Mouse (Mus musculus) megakaryocyte, embryonic 14.5 days (primary cell): ENCODE data around the gene Ogfod2. TPM values are rescaled to one million over a fixed set of nuclear protein-coding genes. Genes with fewer than 3 reads are reported as not detected.

Source experiments
- H3K27me3 ChIP-seq: replicated peaks from 2 replicates; pipeline ENCODE3; 2012; ENCODE audit warnings: inconsistent platforms
- H3K36me3 ChIP-seq: replicated peaks from 2 replicates; pipeline ENCODE3; 2012; ENCODE audit warnings: low read length, inconsistent platforms, mixed read lengths
- H3K4me1 ChIP-seq: 2 replicates; pipeline ENCODE4 v1.6.1; 2012; ENCODE audit warnings: inconsistent platforms
- H3K4me3 ChIP-seq: replicated peaks from 2 replicates; pipeline ENCODE3; 2012; ENCODE audit warnings: moderate library complexity, mild to moderate bottlenecking, inconsistent platforms
- H3K9me3 ChIP-seq: 2 replicates; pipeline ENCODE4 v1.6.1; 2012; ENCODE audit warnings: inconsistent platforms
- FLI1 ChIP-seq: IDR thresholded peaks from 2 replicates; pipeline ENCODE4 v1.6.1; 2012; ENCODE audit warnings: low read length, inconsistent platforms, mixed read lengths
- GATA1 ChIP-seq: IDR thresholded peaks from 3 replicates; pipeline ENCODE4 v1.6.1; 2012; ENCODE audit warnings: mixed read lengths, low read length, inconsistent platforms, borderline replicate concordance
- polyA plus RNA-seq: library from polyadenylated mRNA; stranded (reverse); fragments of >175 nt; gene quantifications from 2 replicates; pipeline ENCODE4 v1.2.3, GENCODE M21; 2012; ENCODE audit warnings: low replicate concordance; ENCODE audit not compliant: insufficient read depth

Gene Ogfod2
- polyA plus RNA-seq, 1 experiment = 77.8 TPM

DNA sequence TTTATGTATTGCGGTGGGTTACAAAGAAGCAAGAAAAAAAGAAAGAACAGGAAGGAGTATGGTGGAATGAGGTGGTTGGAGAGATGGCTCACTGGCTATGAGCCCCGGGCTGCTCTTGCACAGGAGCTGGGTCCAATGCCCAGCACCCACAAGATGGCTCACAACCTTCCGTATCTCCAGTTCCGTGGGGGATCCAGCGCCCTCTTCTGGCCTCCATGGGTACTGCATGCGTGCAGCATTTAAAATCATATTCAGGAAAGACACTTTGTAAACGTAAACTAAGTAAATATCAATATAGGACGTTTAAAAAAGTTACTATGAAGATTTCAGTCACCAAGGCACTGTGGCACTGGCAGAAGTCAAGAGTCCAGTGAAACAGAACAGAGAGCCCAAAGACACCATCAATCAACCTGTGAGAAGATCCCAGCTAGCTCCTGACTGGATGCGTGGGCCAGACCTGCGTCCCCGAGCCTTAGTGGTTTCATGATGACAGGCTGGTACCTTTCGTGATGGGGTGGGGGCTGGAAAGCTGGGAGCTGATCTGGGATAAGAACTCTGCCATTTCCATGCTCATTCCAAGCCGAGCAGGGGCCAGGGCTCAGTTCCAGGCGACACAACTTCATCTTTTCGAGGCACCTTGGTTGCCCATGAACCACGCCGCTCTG is 888 bp upstream of the Ogfod2 start:
- H3K36me3 ChIP-seq = peaks cover 17% of the 10 kb centered on the region
- peaks cover 41% of the 10 kb centered on the region for H3K4me1 ChIP-seq
- no peaks in the 10 kb centered on the region for H3K9me3 ChIP-seq
- no peak for TF ChIP-seq FLI1
- no peak for TF ChIP-seq GATA1
- H3K4me3 ChIP-seq = peak overlapping the region; percentile 97
- no peaks in the 10 kb centered on the region for H3K27me3 ChIP-seq

DNA sequence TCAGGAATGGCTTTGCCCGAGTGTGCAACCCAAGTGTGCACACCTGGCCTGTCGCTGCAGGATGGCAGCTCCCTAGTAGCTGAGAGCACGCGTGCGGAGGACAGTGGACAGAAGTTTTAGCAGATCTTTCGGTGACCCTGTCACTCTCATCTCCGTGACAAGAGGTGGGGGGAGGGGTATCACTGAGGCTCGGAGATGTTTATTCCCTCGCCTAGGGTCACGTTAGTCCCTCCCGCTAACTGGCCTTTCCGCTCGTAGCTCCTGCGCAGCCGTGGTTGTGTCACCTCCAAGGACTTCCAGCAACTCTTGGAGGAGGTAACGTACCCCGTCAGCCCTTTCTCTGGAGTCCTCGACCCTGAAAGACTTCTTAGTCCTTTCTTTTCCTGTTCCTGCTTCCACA is 434 bp downstream of the Ogfod2 start:
- H3K9me3 ChIP-seq = no peaks in the 10 kb centered on the region
- peak overlapping the region; percentile 97 for H3K4me3 ChIP-seq
- H3K4me1 ChIP-seq = peaks cover 54% of the 10 kb centered on the region
- TF ChIP-seq FLI1 (no peak), GATA1 (no peak)
- peaks cover 26% of the 10 kb centered on the region for H3K36me3 ChIP-seq
- H3K27me3 ChIP-seq = no peaks in the 10 kb centered on the region

DNA sequence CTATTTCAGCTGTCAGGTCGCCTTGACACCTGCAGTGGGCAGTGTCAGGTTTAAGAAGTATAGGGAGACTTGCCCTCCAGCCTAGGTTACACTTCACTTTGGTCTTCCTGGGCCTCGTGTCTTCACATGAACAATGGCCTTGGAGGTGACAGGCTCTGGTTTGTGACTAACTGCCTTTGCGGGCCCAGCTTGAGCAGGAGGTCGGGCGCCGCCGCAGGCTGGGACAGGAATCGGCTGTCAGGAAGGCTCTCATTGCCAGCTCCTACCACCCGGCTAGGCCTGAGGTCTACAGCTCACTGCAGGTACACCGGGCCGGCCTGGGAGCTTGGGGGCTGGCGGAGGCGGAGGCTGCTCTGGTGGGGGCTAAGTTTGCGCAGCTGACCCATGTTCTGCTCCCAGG is 933 bp downstream of the Ogfod2 start:
- peak overlapping the region; percentile 97 for H3K4me3 ChIP-seq
- no peaks in the 10 kb centered on the region for H3K27me3 ChIP-seq
- no peak for TF ChIP-seq GATA1
- no peak for TF ChIP-seq FLI1
- no peaks in the 10 kb centered on the region for H3K9me3 ChIP-seq
- peaks cover 31% of the 10 kb centered on the region for H3K36me3 ChIP-seq
- H3K4me1 ChIP-seq = peaks cover 59% of the 10 kb centered on the region

DNA sequence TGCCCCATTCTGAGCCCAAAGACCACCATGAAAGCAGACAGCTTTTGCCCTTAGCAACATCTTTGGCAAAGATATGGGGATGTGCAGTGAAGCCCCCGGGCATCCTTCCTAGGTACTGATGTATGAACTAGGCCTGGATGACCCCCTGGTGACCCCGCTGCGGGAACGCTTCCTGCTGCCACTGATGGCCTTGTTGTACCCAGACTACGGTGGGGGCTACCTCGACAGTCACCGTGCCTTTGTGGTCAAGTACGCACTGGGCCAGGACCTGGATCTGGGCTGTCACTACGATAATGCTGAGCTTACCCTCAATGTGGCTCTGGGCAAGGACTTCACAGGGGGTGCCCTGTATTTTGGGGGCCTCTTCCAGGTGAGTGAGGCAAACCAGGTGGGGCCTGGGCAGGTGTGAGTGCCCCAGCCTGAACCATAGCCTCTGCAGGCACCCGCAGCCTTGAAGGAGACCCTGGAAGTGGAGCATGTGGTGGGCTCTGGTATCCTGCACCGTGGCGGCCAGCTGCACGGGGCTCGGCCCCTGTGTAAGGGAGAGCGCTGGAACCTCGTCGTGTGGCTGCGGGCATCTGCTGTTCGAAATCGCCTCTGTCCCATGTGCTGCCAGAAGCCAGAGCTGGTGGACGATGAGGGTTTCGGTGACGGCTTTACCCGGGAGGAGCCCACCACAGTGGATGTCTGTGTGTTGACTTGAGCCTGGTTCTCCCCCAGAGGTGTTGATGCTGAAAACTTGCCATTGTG is 2.4 kb downstream of the Ogfod2 start:
- peaks cover 73% of the 10 kb centered on the region for H3K4me1 ChIP-seq
- no peaks in the 10 kb centered on the region for H3K27me3 ChIP-seq
- TF ChIP-seq FLI1 = no peak
- no peak for TF ChIP-seq GATA1
- H3K9me3 ChIP-seq = no peaks in the 10 kb centered on the region
- H3K36me3 ChIP-seq = peaks cover 45% of the 10 kb centered on the region
- H3K4me3 ChIP-seq = peak overlapping the region; percentile 93

DNA sequence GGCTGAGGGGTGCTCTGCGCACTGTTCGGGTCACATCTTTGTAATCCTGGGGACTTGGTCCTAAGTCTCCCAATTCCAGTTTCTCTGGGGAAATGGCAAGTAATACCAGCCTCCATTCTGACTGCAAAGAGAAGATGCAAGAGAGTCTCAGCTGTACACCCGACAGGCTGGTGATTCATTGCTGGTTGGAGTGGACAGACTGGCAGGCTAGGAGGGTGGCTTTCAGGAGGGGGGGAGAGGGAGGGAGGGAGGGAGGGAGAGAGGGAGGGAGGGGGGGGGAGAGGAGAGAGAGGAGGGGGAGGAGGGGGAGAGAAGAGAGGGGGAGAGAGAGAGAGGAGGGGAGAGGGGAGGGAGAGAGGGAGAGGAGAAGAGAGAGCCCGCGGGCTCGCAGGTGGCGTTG is 3.4 kb downstream of the Ogfod2 start:
- TF ChIP-seq GATA1 = no peak
- no peak for TF ChIP-seq FLI1
- Histone ChIP-seq H3K36me3 (peaks cover 56% of the 10 kb centered on the region), H3K4me1 (peaks cover 76% of the 10 kb centered on the region), H3K9me3 (no peaks in the 10 kb centered on the region), H3K4me3 (peak overlapping the region; percentile 93), H3K27me3 (no peaks in the 10 kb centered on the region)

DNA sequence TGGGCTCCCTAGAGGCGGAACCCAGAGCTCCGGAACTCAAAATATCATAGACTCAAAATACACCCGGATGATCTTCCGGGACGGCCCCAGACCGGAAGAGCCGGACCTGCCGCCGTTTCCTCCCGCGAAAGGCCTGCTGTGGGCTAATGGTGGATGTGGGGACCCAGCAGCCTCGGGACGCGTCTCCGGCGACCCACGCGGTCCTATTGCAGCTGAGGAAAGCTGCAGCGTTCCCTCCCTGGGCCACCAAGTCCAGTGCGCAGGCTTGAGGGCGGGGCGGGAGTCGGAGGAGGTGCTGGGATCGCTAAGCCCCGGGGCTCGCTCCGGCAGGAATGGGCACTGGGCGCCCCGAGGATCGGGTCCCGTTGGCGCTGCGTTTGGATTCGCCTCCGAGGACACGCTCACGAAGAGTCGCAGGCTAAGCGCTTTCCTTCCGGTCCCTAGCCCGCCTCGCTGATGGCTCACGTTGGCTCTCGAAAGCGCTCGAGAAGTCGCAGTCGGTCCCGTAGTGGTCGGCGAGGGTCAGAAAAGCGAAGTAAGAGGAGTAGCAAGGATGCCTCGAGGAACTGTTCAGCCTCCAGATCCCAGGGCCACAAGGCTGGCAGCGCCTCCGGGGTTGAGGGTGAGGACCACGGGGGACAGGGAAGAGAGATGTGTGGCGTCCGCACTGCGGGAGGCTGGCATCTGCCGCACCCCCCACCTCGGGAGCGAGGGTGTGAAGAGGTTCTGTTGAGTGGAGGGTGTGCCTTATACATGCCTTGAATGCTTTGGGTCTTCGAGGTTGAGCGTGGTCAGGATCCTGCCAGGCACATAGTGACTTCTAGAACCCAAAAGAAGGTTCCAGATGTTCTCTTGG is 4.1 kb downstream of the Ogfod2 start, which contains the start of gene Arl6ip4:
TSS of gene Arl6ip4 (plus strand) at position 100 of the 856 bp plus-strand sequence.
- Histone ChIP-seq H3K4me1 (peaks cover 71% of the 10 kb centered on the region), H3K9me3 (no peaks in the 10 kb centered on the region), H3K36me3 (peaks cover 62% of the 10 kb centered on the region), H3K27me3 (no peaks in the 10 kb centered on the region), H3K4me3 (peak within 1 kb of the TSS; percentile 93)
- TF ChIP-seq FLI1 (peak; percentile 37; the same call in 1 of the 2 replicates), GATA1 (no peak)

DNA sequence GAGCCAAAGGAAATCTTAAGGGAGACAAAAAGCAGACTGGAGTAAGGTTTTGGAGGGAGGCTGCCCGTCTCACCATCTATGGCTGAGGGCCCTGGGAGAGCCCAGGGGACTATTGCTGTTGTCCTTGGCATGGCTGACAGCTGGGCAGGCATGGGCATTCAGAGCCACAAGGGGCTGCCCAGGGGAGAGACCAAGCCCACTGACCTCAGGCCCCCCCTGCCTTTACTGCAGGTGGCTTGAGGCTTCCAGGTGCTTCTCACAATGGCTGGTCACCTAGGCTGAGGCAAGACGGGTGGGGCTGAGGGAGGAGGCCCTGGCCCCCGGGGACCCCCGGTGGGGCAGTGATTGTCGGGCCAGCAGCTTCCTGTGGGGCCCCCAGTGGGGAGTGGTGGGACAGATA is 7.1 kb downstream of the Ogfod2 start:
- Histone ChIP-seq H3K9me3 (no peaks in the 10 kb centered on the region), H3K4me3 (no peak overlapping the region), H3K36me3 (peaks cover 85% of the 10 kb centered on the region), H3K4me1 (peaks cover 50% of the 10 kb centered on the region), H3K27me3 (no peaks in the 10 kb centered on the region)
- TF ChIP-seq FLI1 (no peak), GATA1 (no peak)

DNA sequence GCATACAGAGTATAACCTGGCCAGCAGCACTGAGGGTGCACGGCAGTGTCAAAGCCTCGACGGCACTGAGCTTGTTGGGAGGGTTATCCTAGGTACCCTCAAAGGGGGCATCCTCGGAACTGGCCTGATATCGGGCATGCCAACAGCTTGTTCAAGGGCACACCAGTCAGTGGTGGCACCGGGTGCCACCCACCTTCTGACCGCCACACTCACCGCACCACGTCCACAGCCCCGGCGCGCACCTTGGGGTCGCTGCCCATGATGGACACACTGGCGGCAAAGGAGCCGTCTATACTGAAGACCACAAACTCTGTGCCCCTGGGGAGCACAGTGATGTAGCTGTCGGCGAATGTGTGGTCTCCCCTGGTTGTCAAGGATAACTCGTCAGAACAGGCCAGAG is 10.3 kb downstream of the Ogfod2 start:
- Histone ChIP-seq H3K36me3 (peaks cover 100% of the 10 kb centered on the region), H3K9me3 (no peaks in the 10 kb centered on the region), H3K4me1 (peaks cover 32% of the 10 kb centered on the region), H3K27me3 (no peaks in the 10 kb centered on the region), H3K4me3 (no peak overlapping the region)
- no peak for TF ChIP-seq FLI1
- TF ChIP-seq GATA1 = no peak

DNA sequence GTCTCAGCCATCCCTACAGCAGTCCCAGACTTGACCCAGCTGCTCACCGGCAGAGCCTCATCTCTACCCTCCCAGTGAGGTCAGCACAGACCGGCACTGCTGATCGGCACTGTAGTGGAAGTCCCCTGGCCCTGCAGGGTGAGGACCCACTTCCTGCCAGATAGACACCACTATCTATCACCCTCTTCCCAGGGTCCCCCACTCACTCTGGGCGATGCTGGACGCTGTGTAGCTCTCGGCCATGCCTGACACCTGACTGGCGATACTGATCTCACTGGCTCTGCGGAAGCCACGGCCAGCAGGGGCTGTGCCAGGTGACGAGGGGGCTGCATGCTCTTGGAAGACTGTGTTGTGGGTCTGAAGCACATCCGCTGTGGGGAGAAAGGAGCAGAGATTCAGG is 13.0 kb downstream of the Ogfod2 start:
- H3K4me3 ChIP-seq = no peak overlapping the region
- H3K36me3 ChIP-seq = peaks cover 100% of the 10 kb centered on the region
- H3K9me3 ChIP-seq = no peaks in the 10 kb centered on the region
- H3K4me1 ChIP-seq = peaks cover 9% of the 10 kb centered on the region; the same call in 1 of the 2 replicates
- no peak for TF ChIP-seq GATA1
- TF ChIP-seq FLI1 = no peak
- H3K27me3 ChIP-seq = no peaks in the 10 kb centered on the region

DNA sequence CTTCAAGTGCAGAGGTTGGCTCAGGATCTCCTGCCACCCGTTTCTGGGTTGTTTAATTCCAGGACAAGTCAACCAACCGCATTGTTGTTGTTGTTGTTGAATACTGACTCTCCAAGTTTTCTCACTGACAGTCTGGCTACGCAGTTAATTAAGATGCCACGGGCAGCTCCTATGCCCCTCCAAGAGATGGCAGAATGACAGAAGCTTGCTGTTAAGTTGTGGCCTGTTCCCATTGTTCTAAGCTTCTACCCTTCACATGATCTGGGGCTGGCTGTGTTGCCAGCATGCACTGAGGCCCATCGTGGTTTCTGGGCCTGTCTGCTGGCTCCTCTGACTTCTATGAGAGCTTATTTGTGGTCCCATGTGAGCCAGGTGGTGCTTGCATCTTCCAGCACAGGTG is 22.2 kb downstream of the Ogfod2 start:
- no peak overlapping the region for H3K4me3 ChIP-seq
- H3K4me1 ChIP-seq = peaks cover 9% of the 10 kb centered on the region; the same call in 1 of the 2 replicates
- H3K27me3 ChIP-seq = no peaks in the 10 kb centered on the region
- TF ChIP-seq GATA1 (no peak), FLI1 (no peak)
- H3K9me3 ChIP-seq = no peaks in the 10 kb centered on the region
- peaks cover 100% of the 10 kb centered on the region for H3K36me3 ChIP-seq
